Mouse (Mus musculus) fat pad, adult 2 months (tissue): ENCODE data around the gene Hoxc13.

Source experiments
- DNase-seq: peaks from one replicate; pipeline ENCODE4 v3.0.0-alpha.2; 2011; ENCODE audit warnings: low read depth, low spot score; ENCODE audit errors: extremely low read depth

Hoxc13 gene

DNA sequence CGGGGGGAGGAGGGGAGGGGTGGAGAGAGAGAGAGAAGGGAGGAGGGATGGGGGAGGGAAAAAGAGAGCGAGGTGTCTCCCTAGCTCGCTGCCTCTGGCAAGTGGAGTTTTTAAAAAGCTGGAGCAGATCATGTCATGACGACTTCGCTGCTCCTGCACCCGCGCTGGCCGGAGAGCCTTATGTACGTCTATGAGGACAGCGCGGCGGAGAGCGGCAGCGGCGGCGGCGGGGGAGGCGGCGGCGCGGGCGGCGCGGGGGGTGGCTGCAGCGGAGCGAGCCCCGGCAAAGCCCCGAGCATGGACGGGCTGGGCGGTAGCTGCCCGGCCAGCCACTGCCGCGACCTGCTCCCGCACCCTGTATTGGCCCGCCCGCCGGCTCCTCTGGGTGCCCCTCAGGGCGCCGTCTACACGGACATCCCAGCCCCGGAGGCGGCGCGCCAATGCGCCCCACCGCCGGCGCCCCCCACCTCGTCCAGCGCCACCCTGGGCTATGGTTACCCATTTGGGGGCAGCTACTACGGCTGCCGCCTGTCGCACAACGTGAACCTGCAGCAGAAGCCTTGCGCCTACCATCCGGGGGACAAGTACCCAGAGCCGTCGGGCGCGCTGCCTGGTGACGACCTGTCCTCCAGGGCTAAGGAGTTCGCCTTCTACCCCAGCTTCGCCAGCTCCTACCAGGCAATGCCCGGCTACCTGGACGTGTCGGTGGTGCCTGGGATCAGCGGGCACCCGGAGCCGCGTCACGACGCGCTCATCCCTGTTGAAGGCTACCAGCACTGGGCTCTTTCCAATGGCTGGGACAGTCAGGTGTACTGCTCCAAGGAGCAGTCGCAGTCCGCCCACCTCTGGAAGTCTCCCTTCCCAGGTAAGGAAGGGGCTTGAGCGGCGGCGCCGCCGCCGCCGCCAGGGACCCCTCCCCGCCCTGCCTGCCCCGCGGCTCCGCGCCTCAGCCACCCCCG lies at the start of gene Hoxc13:
Gene Hoxc13 (plus strand): TSS at position 51 of the 959 bp plus-strand sequence.
- DNase-seq = no peak

DNA sequence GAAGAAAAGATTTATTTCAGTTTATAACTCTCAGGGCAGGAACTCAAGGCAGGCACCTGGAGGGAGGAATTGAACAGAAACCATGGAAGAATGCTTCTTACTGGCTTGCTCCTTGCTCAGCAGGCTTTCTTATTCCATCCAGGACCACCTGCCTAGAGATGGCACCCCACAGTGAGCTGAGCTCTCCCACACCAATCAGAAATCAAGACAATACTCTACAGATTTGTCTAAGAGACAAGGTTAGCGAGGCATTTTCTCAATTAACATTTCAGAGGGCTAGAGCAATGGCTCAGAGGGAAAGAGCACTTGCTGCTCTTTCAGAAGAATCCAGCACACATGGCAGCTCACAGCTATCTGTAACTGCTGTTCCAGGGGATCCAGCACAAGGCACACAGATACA lies 35.1 kb upstream of the Hoxc13 start:
- DNase-seq = no peak

DNA sequence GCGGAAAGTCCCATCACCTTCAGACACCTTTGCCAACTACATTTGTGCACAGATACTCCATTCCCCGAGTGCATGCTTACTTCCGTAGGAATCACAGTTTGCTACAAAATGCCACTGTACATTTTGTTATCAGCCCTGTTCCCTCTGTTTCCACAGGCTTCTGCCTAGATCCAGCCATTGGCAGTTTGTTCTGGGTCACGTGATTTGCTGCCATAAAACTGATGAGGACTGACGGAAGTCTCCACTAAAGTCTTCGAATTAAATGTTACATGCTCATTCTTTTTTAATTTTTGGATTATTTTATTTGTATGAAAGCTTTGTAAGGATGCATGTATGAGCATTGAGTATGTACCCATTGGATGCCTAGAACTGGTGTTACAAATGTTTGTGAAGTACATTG lies 25.8 kb upstream of the Hoxc13 start:
- no peak for DNase-seq

DNA sequence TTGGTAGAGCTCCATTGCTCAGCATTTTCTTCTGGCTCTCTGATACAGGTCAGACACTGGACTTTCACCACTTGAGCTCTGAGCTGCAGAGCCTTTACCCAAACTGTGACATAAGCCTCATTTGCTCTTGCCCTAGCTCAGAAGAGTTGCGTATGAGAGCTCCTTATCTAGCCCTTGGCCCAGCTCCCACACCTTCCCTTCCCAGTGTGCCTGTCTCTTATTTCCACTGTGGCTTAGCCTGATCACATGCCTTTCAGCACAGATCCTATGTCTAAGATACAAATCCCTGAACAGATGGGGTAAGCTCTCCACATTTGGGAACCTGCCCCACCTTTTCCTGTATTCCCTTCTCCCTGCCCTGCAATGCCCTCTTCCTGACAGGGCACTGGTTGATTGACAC lies 16.0 kb upstream of the Hoxc13 start:
- DNase-seq = no peak

DNA sequence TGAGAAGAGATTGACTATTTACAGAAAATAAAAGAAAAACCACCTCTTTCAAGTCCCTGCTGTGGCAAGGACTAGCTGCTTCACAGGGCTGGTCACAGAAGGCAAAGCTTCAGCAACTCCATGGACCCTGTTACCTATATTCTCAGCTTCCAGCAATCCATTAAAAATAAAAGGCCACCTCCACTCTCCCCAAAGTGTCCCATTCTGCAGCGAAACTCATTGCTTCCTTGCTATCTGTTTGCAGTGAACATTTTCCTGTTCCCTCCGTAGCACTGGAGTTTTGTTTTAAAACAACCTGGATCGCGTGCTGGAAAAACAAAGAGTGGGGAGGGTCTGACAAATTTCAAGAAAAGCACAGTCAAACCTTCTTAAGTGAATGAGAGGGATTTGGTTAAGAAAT lies 11.4 kb upstream of the Hoxc13 start:
- DNase-seq = no peak

DNA sequence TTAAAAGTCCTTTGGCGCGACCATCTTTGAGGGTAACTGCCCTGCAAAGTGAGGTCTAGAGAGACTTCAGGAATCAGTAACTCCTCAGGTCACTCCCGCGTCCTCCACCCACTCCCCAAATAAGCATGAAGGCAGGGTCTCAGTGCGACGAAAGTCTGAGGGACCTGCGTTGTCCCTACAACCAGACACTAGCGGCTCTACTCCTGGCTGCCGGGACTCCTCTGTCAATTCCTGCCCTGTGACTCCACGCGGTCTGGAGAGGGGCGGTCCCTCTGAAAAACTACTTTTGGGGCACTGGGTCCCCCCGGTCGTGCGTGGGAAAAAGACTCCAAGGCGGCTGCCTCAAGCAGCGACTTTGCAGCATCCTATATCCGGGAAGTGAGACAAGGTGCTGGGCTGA lies 10.9 kb upstream of the Hoxc13 start:
- DNase-seq = no peak

DNA sequence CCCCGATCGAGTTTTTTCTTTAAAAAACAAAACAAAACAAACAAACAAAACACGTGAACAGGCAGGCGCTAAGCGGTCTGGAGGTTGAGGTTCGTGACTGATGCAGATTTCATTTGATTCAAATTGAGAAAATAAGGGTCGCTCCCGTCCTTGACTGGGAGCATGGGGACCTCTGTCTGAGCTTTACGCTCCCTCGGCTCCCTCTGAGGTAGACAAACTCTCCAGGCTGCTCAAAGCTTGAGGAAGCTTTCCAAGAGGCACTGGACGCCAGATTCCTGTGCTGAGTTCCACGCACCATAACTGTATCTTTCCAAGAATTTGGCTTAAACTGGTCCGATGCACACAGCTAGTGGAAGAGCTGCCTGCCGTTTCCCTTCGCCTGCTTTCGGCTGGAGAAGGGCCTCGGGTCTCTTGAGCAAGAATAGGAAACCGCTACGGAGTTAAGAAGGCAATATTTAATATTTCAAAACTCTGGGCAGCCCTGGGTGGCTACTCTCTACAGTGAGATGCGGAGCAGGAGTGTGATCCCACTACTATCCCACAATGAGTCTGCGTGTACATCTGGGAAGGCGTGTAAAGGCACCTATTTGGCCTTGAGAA lies 10.3 kb upstream of the Hoxc13 start:
- no peak for DNase-seq

DNA sequence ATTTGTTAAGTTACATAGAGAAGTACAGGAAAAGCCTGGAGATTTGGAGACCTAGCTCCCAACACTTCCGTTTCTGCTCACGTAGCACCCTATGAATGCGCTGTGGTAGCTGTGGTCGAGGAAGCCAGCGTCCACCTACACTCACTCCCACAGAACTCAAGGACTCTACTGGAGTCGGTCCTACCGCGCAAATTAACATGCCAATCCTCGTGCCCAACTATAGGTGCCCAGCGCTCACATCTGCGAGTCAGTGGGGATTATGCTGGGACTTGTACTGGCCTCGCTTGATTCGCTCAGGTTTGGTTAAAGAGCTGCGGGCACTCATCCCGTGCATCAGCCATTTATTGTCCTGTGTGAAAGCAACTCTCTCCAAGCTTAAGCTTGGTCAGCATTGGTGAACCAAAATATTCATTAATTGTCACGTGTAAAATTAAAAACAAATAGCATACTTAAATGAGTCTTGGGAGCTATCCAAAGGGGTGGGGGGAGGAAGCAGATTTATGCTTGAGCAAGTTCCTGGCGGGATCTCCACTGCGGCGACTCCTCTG lies 7.8 kb upstream of the Hoxc13 start:
- DNase-seq = no peak

DNA sequence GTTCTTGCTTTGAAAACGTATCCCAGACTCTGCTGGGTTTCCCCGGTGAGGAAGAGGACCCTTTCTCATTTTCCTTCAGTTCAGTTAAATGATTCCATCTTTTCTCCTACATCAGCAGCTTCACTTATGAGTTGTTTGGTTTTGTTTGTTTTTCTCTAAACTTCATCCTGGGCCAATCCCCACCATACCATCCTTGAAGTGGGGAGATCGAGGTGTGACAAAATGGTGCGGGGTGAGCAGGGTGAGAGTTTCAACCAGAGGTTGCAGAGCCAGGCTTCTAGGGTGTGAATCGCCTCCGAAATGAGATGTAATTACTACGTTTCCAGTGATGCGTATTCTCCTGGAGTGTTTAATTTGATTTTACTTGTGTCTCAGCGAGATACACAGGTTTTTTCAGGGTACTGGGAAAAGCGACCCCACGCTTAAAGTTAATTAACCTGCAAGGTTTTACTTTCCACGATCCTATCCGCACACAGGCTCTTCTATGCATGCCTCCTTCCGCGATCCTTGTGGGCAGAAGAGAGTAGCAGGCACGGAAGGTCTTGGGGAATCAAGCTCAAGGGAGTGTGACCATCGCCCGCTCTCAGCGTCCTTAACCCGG lies 2.8 kb upstream of the Hoxc13 start:
- DNase-seq = no peak

DNA sequence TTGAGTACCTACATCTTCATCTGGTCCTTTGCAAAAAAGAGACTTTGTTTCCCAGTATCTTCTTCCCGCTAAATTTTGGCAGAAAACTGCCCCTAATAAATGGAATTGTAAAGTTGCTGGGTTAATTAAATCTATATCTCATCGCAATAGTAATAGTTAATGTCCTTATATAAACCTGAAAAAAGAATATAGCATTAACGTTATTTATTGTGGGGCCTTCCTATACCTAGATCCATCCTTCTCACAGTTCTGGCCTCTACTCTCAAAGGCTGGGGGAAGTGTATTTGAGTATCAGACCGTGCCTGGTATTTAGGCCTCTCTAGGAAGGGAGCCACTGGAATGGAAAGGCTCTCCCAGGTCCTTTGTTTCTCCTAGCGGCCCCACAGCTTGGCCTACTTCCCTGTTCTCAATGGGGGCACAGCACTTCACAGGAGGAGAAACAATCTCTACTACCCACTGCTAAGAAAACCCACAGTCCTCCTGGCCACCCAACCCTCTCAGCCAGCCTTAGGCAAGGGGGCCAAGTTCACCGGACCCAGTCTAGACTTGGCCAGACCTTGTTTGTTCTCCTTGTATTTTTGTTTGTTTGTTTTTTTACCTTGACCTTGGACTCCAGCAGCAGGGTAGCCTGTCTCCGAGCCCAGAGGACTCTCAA lies 2.2 kb upstream of the Hoxc13 start:
- no peak for DNase-seq

DNA sequence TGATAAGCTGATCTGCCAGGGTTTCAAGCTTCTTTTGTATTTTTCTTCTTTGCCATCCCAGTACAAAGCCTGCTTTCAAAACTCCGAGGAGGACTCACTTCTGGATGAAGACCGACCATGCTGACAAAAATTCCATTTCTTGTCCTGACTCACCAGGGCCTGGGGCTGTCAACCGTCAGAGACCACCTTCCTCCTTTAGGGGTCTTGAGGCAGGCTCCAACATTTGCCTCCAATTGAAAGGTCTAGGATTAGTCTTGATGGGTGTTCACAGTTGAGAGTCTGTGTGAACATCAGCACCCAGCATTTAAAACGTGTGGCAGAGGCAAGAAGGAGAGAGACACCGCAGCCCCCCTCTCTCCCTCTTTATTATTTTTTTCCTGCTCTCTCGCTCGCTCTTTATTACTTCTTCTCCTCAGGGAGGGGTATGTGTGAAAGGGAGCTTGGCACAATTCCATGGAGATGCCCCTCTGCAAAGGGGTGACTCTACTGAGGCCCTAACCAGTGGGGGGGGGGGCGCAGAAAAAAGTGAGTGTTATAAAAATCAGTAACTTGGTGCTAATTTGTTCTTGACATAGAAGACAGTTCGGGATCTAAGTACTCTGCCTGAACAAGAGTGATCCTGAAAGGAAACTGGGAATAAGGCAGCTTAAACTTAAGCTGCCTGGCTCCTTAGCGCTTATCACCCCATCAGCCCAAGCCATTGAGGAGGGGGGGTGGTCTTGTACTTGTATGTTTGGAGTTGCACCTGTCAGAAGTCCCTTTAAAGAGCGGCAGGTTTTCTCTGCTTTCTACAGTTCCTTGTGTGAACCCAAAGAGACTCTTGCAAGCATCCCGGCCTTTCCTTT lies 1.3 kb upstream of the Hoxc13 start:
- DNase-seq = no peak

DNA sequence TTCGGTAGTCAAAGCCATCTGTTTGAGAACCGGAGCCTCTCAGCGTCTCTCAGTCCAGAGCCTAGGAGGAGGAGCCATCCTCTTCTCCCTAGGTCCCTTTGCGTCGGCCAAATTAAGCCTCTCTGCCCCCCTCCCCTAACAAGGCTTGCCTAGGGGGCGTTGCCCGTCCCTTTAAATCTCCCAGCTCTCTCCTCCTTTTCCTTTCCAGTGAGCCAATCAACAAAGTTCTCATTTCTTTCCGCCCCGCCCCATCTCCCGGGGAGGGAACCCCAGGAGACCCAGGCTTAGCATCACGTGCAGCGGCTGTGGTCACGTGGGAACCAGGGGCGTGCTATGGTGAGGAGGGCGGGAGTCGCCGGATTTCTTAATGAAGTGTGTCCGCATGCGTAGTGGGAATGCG lies 284 bp upstream of the Hoxc13 start:
- no peak for DNase-seq

DNA sequence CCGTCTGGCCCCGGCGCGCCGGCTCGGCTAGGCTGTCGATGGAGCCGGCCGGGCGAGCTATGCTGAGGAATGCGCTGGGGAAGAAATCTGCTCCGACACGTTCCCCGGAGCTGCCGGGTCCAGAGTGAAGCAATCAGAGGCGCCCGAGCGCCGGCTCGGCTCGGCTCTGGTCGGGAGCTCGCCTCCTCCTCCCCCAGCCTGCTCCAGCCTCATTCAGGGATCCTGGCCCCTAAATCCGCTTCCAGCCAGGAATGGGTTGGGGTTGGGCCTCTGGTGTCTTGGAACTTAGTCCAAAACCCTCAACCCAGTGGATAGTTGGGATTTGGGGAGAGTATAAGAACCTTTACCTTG lies 1.1 kb downstream of the Hoxc13 start:
- DNase-seq = no peak

DNA sequence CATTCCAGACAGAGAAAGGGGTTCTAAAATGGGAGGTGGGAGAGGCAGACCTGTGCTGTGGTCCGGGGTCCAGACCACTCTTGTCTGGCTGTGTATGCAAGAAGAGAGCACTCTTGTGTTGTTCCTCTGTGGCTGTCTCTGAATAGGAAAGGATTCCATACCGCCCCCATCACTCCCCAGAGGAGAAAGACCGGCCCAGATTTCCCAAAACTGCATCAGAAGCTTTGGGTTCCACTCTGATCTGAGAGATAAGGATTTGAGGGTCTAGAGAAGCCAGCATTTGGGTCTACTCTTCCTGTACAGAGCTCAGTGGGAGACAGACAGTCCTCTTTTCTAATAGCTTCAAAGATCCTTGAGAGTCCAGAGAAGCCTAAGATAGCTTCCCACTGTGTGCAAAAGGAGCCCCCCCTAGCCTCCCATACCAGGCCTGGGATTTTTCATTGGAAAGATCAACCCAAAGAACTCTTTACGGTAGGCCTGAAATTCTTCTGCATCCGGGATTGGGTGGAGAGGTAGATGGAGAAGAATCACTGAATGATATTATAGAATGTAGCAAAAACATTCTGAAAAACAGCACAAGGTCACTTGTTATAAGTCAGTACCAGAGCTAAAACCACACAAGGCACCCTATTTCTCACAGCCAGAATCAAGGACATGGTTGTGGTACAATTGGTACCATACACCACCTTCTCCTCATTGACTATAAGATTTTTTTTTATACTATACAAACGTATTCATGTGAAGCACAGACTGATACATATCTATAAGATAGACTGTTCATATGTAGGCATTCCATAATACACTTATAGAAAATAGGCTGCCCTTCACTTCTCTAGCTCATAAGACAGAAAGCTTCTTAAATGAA lies 2.0 kb downstream of the Hoxc13 start:
- DNase-seq = no peak

DNA sequence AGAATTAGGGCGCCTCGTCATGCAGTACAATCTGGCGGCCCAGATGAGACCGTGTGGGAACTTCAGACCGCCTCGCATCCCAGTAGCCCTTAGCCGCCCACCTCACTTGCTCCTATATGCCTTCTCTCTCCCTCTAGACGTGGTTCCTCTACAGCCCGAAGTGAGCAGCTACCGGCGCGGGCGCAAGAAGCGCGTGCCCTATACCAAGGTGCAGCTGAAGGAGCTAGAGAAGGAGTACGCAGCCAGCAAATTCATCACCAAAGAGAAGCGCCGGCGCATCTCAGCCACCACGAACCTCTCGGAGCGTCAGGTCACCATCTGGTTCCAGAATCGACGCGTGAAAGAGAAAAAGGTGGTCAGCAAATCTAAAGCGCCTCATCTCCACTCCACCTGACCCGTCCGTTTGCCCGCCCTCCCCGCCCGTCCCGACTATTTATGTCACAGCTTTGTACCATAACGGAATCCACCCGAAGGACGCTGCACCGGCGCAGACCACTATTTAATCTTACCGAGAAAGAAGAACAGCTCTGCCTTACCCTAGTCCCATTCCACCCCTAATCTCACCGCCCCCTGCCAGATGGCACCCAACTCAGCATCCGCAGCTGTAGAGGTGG lies 6.2 kb downstream of the Hoxc13 start:
- DNase-seq = no peak

DNA sequence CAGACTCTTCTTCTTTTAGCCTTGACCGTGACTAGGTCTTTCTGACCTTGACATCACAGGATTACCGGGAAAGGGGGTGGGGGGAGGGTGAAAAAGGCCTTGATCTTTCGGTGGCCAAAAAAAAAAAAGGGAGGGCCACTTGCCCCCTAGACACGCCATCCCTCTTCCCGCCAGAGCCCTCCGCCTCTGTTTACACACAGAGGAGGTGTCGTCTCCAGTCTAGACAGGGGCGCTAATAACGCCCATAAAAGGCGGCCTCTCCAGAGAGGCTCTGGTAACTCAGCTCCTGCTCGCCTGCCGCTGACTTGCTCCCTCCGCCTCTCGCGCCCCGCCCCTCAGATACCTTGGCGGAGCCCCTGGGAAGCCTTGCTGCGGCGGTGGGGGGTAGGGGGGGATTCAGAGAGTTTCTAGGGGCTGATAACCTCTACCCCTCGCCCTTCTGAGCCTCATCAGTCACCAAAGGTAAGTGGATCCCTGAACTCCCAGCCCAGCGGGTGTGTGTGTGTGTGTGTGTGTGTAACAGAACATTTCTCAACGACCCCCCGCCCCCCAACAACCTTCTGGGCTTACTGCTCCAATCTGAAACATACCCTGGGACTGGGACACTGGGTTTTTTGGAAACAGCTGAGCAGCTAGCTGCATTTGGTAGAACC lies 10.9 kb downstream of the Hoxc13 start:
- no peak for DNase-seq

DNA sequence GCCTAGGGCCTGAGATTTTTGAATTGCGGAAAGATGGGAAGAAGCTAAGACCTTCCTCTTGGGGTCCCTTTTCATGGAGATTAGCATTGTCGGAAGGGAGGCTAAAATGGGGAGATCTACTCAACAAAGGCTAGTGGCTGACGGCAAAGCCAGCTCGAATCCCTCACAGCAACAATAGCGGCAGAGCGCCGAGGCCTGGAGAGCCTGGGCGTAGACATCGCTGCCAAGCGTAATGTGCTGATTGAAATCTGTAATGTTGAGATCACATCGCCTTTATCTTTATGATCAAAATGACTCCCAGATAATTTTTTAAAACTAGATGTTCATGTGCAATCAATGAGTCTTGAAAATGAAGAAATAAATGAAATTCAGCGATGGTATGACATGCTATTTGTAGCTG lies 13.5 kb downstream of the Hoxc13 start:
- no peak for DNase-seq

DNA sequence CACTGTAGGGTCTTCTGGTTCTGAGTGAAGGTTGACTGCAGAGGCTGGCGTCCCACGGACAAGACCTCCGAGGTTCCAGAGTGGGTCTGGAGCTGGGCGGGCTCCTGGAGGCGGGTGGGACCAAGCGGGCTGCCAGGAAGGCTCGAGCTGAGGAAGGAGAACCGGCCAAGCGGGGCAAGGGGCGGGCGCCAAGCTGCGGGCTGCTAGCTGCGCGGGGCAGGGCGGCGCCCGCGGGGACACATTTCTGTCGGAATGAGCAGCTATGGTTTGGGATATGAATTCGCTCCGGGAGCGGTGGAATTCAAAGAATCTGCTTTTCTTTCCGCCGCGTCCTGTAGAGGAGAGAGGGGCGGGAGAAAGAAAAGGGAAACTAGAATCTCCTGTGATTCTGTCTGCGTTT lies 14.0 kb downstream of the Hoxc13 start:
- DNase-seq = no peak
